Comparison of ENCODE assay signal across 21 mouse cellular contexts in genomic region chr9:6652267-6652994, GRCm38 (mm10).
DNase-seq lines count a peak whose midpoint lies in the region; ATAC-seq and TF ChIP-seq lines count a peak whose summit lies in the region.
"Had no signal": no experiment of that assay in that cellular context is flagged by ENCODE, and none has a peak within 500 bp of the region (broad histone marks: within the 10 kb centered on the region; RNA-seq: fewer than 3 reads in every experiment).

No protein-coding gene starts in this region.

- 47% methylated on average over 4 of the region's 4 CpGs for WGBS in heart, embryonic 12.5 days
- WGBS in heart, adult 2 months, result 41% methylated on average over 4 of the region's 4 CpGs
- 85% methylated on average over 4 of the region's 4 CpGs for WGBS in midbrain, embryonic 16.5 days
- WGBS in midbrain, postnatal 0 days, result 81% methylated on average over 4 of the region's 4 CpGs

- no peak for TF ChIP-seq EP300 in heart, adult 2 months (IDR thresholded peaks at IDR 0.05; ENCODE audit: insufficient read depth, low read depth, low read length)

- no peak overlapping the region for H3K27ac ChIP-seq in heart, embryonic 12.5 days (ENCODE audit: poor library complexity, severe bottlenecking)
- H3K27ac ChIP-seq in heart, adult 2 months, result no peak overlapping the region
- no peak overlapping the region for H3K27ac ChIP-seq in midbrain, embryonic 16.5 days (ENCODE audit: low read length)
- no peak overlapping the region for H3K27ac ChIP-seq in midbrain, postnatal 0 days (ENCODE audit: low read depth, low read length)
- H3K27ac ChIP-seq: embryonic facial prominence, embryonic 12.5 days; embryonic facial prominence, embryonic 15.5 days; gastrocnemius, adult 2 months; hindbrain, embryonic 12.5 days; hindbrain, embryonic 15.5 days had no signal

- H3K4me2 ChIP-seq in heart, embryonic 12.5 days, result no peak overlapping the region
- no peak overlapping the region for H3K4me2 ChIP-seq in midbrain, embryonic 16.5 days (ENCODE audit: low read length)
- no peak overlapping the region for H3K4me2 ChIP-seq in midbrain, postnatal 0 days (ENCODE audit: low read depth, low read length, poor library complexity, severe bottlenecking)
- H3K4me2 ChIP-seq: embryonic facial prominence, embryonic 12.5 days; embryonic facial prominence, embryonic 15.5 days; hindbrain, embryonic 12.5 days; hindbrain, embryonic 15.5 days had no signal

- no peak for TF ChIP-seq POLR2A in heart, adult 2 months (IDR thresholded peaks at IDR 0.05; ENCODE audit: insufficient read depth, low read depth, low read length)

- peaks cover 6% of the 10 kb centered on the region; the same call in 1 of the 2 replicates for H3K4me1 ChIP-seq in heart, embryonic 12.5 days (replicated peaks)
- no peaks in the 10 kb centered on the region for H3K4me1 ChIP-seq in heart, adult 2 months (ENCODE audit: control insufficient read depth, insufficient read depth, low read length)
- no peaks in the 10 kb centered on the region for H3K4me1 ChIP-seq in midbrain, embryonic 16.5 days (ENCODE audit: control insufficient read depth, insufficient read depth, low read length)
- no peaks in the 10 kb centered on the region for H3K4me1 ChIP-seq in midbrain, postnatal 0 days (ENCODE audit: insufficient read depth, low read length)
- H3K4me1 ChIP-seq: embryonic facial prominence, embryonic 12.5 days; embryonic facial prominence, embryonic 15.5 days; hindbrain, embryonic 12.5 days; hindbrain, embryonic 15.5 days had no signal

- POLR2A ChIA-PET in Patski (lab: Charles Lee), result no interaction called here

- DNase-seq in heart, adult 2 months, result no peak
- no peak for DNase-seq in midbrain, postnatal 0 days (ENCODE audit: low spot score)
- no peak for DNase-seq in Patski (ENCODE audit: low read depth, low spot score)
- no peak for DNase-seq in thymus, postnatal 4 days
- DNase-seq: adrenal gland, adult 2 months; adrenal gland, postnatal 14 days; cerebellum, adult 11 months; cerebellum, adult 2 months; cerebellum, adult 9-11 months; cerebellum, postnatal 25 days; forebrain, postnatal 0 days; gastrocnemius, adult 2 months; gastrocnemius, postnatal 14 days had no signal

- ATAC-seq in heart, embryonic 12.5 days (ENCODE audit: insufficient number of reproducible peaks, low FRiP score), result 0 out of 2 replicates have a peak, but pooled peaks have one; percentile 45
- ATAC-seq in midbrain, embryonic 16.5 days, result 0 out of 2 replicates have a peak, but pooled peaks have one; percentile 48
- ATAC-seq in midbrain, postnatal 0 days (ENCODE audit: low FRiP score), result no peak
- ATAC-seq in Patski, result peak; percentile 87
- ATAC-seq: CD4-positive, CD25-positive, alpha-beta regulatory T cell, adult 4 months; forebrain, embryonic 14.5 days; forebrain, postnatal 0 days had no signal

- no peaks in the 10 kb centered on the region for H3K36me3 ChIP-seq in heart, embryonic 12.5 days
- no peaks in the 10 kb centered on the region for H3K36me3 ChIP-seq in heart, adult 2 months (ENCODE audit: control insufficient read depth, insufficient read depth, low read length)
- H3K36me3 ChIP-seq in midbrain, embryonic 16.5 days (ENCODE audit: control insufficient read depth, insufficient read depth, low read length), result no peaks in the 10 kb centered on the region
- H3K36me3 ChIP-seq in midbrain, postnatal 0 days (ENCODE audit: insufficient read depth, low read length), result no peaks in the 10 kb centered on the region
- H3K36me3 ChIP-seq: embryonic facial prominence, embryonic 12.5 days; embryonic facial prominence, embryonic 15.5 days; hindbrain, embryonic 12.5 days; hindbrain, embryonic 15.5 days had no signal

- CTCF ChIA-PET in Patski (lab: Charles Lee), result interaction anchor here (0.7 to 1.4 kb wide), 8 partner anchors 12 to 194 kb away, joined by 3 to 5 read pairs (median 3); no protein-coding TSS in a partner anchor

- no peak overlapping the region for H3K9ac ChIP-seq in heart, embryonic 12.5 days
- no peak overlapping the region for H3K9ac ChIP-seq in heart, adult 2 months (ENCODE audit: low read depth, low read length)
- H3K9ac ChIP-seq in midbrain, embryonic 16.5 days (ENCODE audit: low read depth, low read length), result no peak overlapping the region
- no peak overlapping the region for H3K9ac ChIP-seq in midbrain, postnatal 0 days (replicated peaks; ENCODE audit: low read length, poor library complexity, severe bottlenecking)
- H3K9ac ChIP-seq: embryonic facial prominence, embryonic 12.5 days; embryonic facial prominence, embryonic 15.5 days; forebrain, postnatal 0 days; hindbrain, embryonic 12.5 days; hindbrain, embryonic 15.5 days had no signal

- intact Hi-C loops in heart, adult 2 months (cut with DNase I), result no loop called here

- H3K4me3 ChIP-seq in heart, embryonic 12.5 days, result no peak overlapping the region
- no peak overlapping the region for H3K4me3 ChIP-seq in heart, adult 2 months
- no peak overlapping the region for H3K4me3 ChIP-seq in midbrain, embryonic 16.5 days (ENCODE audit: low read depth, low read length)
- no peak overlapping the region for H3K4me3 ChIP-seq in midbrain, postnatal 0 days (ENCODE audit: low read depth, low read length)
- H3K4me3 ChIP-seq: embryonic facial prominence, embryonic 12.5 days; embryonic facial prominence, embryonic 15.5 days; gastrocnemius, adult 2 months; hindbrain, embryonic 12.5 days; hindbrain, embryonic 15.5 days had no signal

- H3K27me3 ChIP-seq in heart, embryonic 12.5 days (replicated peaks), result no peaks in the 10 kb centered on the region
- H3K27me3 ChIP-seq in heart, adult 2 months (ENCODE audit: control insufficient read depth, insufficient read depth, low read length), result no peaks in the 10 kb centered on the region
- H3K27me3 ChIP-seq in midbrain, embryonic 16.5 days (ENCODE audit: control insufficient read depth, insufficient read depth, low read depth, low read length), result no peaks in the 10 kb centered on the region
- no peaks in the 10 kb centered on the region for H3K27me3 ChIP-seq in midbrain, postnatal 0 days (ENCODE audit: insufficient read depth, low read length)
- no peaks in the 10 kb centered on the region for H3K27me3 ChIP-seq in Patski
- H3K27me3 ChIP-seq: embryonic facial prominence, embryonic 12.5 days; embryonic facial prominence, embryonic 15.5 days; hindbrain, embryonic 12.5 days; hindbrain, embryonic 15.5 days had no signal

- no peaks in the 10 kb centered on the region for H3K79me2 ChIP-seq in heart, adult 2 months (replicated peaks; ENCODE audit: control insufficient read depth, insufficient read depth, low read length)

- no peak for TF ChIP-seq CTCF in heart, adult 2 months (IDR thresholded peaks at IDR 0.05)
- no peak for TF ChIP-seq CTCF in midbrain, postnatal 0 days (IDR thresholded peaks at IDR 0.05)
- TF ChIP-seq CTCF in Patski (IDR thresholded peaks at IDR 0.05), result no peak

- in situ Hi-C loops in Patski (cut with MboI; ENCODE audit: low pct_unique_long_range_greater_than_20kb), result loop anchor here (25.0 kb wide), 2 partner anchors 190 to 1315 kb away; partner anchors contain the start of gene Casp12

- no peaks in the 10 kb centered on the region for H3K9me3 ChIP-seq in heart, embryonic 12.5 days (replicated peaks)
- H3K9me3 ChIP-seq in midbrain, embryonic 16.5 days (replicated peaks; ENCODE audit: control insufficient read depth, low read length, poor library complexity, severe bottlenecking), result no peaks in the 10 kb centered on the region
- no peaks in the 10 kb centered on the region for H3K9me3 ChIP-seq in midbrain, postnatal 0 days (ENCODE audit: low read length)
- H3K9me3 ChIP-seq: embryonic facial prominence, embryonic 12.5 days; embryonic facial prominence, embryonic 15.5 days; hindbrain, embryonic 12.5 days; hindbrain, embryonic 15.5 days had no signal
